Mouse (Mus musculus) limb, embryonic 15.5 days (tissue): Measurements from ENCODE around the gene Ldlrad3. TPM values are rescaled to one million over a fixed set of nuclear protein-coding genes. Genes with fewer than 3 reads are reported as not detected.

Source experiments
- ATAC-seq: fragments of 200-750 bp; cut with Nextera tagmentation; 2 replicates; pipeline ENCODE4 v1.8.0; 2017; ENCODE audit warnings: low read depth, moderate TSS enrichment; ENCODE audit not compliant: insufficient number of reproducible peaks, low FRiP score, low TSS enrichment
- H3K27ac ChIP-seq: fragments of 300-500 bp; sonication (generic); 2 replicates; pipeline ENCODE4 v1.5.1; 2015; ENCODE audit warnings: moderate library complexity, mild to moderate bottlenecking, inconsistent platforms
- H3K27me3 ChIP-seq: fragments of 300-500 bp; sonication (generic); 2 replicates; pipeline ENCODE4 v1.6.1; 2015; ENCODE audit warnings: inconsistent platforms
- H3K36me3 ChIP-seq: fragments of 300-500 bp; sonication (generic); 2 replicates; pipeline ENCODE4 v1.6.1; 2015; ENCODE audit warnings: inconsistent platforms
- H3K4me1 ChIP-seq: fragments of 300-500 bp; sonication (generic); 2 replicates; pipeline ENCODE4 v1.6.1; 2015; ENCODE audit warnings: inconsistent platforms
- H3K4me2 ChIP-seq: fragments of 300-500 bp; sonication (generic); 2 replicates; pipeline ENCODE4 v1.6.1; 2015; ENCODE audit warnings: mild to moderate bottlenecking, inconsistent platforms
- H3K4me3 ChIP-seq: fragments of 300-500 bp; sonication (generic); 2 replicates; pipeline ENCODE4 v1.5.1; 2015; ENCODE audit warnings: mild to moderate bottlenecking, inconsistent platforms
- H3K9ac ChIP-seq: fragments of 300-500 bp; sonication (generic); 2 replicates; pipeline ENCODE4 v1.6.1; 2015; ENCODE audit warnings: inconsistent platforms
- H3K9me3 ChIP-seq: fragments of 300-500 bp; sonication (generic); 2 replicates; pipeline ENCODE4 v1.6.1; 2016; ENCODE audit warnings: inconsistent platforms
- WGBS: fragments of 180-500 bp; shearing (Covaris S2); methylation state at CpG from one replicate; pipeline ENCODE4 v1.1.7; 2015; 5-methylcytosine and 5-hydroxymethylcytosine counted together
- polyA plus RNA-seq: library from polyadenylated mRNA; unstranded; fragments of >200 nt; fragmentation: Nextera tagmentation; extraction: Ambion mirVana; gene quantifications from 2 replicates; pipeline ENCODE4 v1.2.1, GENCODE M21; 2015

Ldlrad3 gene
- polyA plus RNA-seq, 1 experiment from 2014 or later = 55.1 TPM

DNA sequence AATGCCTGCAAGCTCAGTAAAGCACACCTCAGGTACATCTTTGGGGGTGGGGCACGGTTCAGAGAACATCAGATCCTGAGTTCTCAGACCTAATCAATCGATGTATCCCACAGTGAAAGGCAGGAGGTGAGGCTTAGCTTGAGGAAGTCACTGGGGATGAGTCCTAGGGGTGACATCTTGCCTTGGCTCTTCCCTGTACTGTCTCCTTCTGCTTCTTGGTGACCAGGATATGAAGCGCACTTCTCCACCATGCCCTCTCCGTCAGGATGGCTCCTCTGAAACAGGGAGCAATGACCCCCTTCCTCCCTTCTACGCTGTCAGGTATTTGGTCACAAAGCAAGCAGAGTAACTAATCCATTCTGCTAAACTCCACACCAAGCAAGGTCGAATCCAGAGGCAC, 79.5 kb downstream of the Ldlrad3 start:
- 87% methylated on average over 6 of the region's 6 CpGs for WGBS
- H3K36me3 ChIP-seq = 0 out of 2 replicates have a peak, but pooled peaks cover 4% of the 10 kb centered on the region
- H3K9ac ChIP-seq = no peak overlapping the region

DNA sequence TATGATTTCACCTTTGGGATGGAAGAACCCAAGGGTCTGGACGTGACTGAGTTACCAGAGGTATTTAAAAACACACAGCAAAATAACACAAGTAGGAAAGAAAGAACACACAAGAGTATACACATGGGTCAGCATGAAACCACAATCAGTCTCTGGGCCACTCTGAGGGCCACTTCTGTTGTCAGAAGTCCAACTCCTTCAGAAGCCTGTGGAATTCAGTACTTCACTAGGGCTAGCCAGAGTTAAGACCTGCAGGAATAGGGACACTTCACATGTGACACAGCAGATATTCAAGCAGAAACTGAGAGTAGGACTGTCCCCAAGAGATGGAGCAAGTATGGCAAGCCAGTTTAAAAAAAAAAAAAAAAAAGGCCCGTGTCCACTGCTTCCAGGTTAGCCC, 80.7 kb downstream of the Ldlrad3 start:
- no peaks in the 10 kb centered on the region for H3K9me3 ChIP-seq
- H3K36me3 ChIP-seq = 0 out of 2 replicates have a peak, but pooled peaks cover 3% of the 10 kb centered on the region
- H3K4me2 ChIP-seq = no peak overlapping the region
- no peak overlapping the region for H3K4me3 ChIP-seq
- ATAC-seq = no peak
- H3K9ac ChIP-seq = no peak overlapping the region
- no peak overlapping the region for H3K27ac ChIP-seq
- WGBS = 63% methylated on average over 2 of the region's 2 CpGs
- no peaks in the 10 kb centered on the region for H3K27me3 ChIP-seq
- peaks cover 29% of the 10 kb centered on the region for H3K4me1 ChIP-seq

More for the DNA sequence above, 79.5 kb downstream of the Ldlrad3 start:
- ATAC-seq = no peak
- no peak overlapping the region for H3K4me2 ChIP-seq
- peaks cover 28% of the 10 kb centered on the region for H3K4me1 ChIP-seq
- no peaks in the 10 kb centered on the region for H3K27me3 ChIP-seq
- H3K4me3 ChIP-seq = no peak overlapping the region
- H3K27ac ChIP-seq = no peak overlapping the region
- no peaks in the 10 kb centered on the region for H3K9me3 ChIP-seq

DNA sequence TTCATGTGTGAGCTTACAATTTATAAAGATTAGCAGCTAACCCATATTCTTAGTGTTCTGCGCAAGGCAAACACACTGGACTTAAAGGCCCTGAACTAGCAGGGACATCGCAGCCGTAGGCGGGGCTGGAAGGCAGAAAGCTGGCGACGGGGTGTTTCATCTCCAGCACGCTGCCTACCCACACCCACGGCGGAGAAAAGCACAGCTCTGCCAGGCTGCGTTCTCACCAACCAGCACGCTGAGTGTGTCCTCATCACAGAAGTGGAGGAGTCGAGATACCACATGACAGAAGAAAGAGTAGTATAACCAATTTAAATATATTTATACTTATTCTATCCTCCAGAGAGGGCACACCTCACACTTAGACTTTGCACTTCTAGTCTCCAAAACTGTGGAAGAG, 82.2 kb downstream of the Ldlrad3 start:
- Histone ChIP-seq H3K4me2 (no peak overlapping the region), H3K9ac (no peak overlapping the region), H3K27ac (no peak overlapping the region), H3K36me3 (no peaks in the 10 kb centered on the region), H3K4me1 (peaks cover 32% of the 10 kb centered on the region), H3K9me3 (no peaks in the 10 kb centered on the region), H3K4me3 (no peak overlapping the region), H3K27me3 (no peaks in the 10 kb centered on the region)
- ATAC-seq = no peak
- 86% methylated on average over 12 of the region's 12 CpGs for WGBS

DNA sequence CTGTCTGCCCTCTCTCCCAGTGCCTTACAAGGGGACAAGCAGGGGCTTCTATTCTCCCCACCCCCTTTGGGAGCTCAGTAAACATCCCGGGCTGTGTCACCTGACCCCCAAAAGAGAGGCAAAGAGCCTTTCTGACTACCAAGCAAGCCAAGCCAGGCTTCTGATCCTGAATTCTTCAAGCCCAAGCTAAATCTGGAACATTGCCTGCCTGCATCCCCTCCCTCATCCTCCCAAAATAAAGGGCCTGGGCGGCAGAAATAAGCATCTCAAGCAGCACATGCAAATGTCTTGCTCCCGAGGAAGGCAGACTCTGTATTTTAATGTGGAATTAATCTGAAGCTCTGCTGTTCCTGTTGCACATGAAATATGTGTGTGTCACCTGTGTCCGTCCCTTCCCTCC, 85.7 kb downstream of the Ldlrad3 start:
- no peaks in the 10 kb centered on the region for H3K36me3 ChIP-seq
- H3K4me3 ChIP-seq = no peak overlapping the region
- no peak overlapping the region for H3K9ac ChIP-seq
- H3K27ac ChIP-seq = no peak overlapping the region
- WGBS = 55% methylated on average over 4 of the region's 4 CpGs
- H3K9me3 ChIP-seq = no peaks in the 10 kb centered on the region
- H3K27me3 ChIP-seq = no peaks in the 10 kb centered on the region
- no peak overlapping the region for H3K4me2 ChIP-seq
- no peak for ATAC-seq
- peaks cover 12% of the 10 kb centered on the region for H3K4me1 ChIP-seq

DNA sequence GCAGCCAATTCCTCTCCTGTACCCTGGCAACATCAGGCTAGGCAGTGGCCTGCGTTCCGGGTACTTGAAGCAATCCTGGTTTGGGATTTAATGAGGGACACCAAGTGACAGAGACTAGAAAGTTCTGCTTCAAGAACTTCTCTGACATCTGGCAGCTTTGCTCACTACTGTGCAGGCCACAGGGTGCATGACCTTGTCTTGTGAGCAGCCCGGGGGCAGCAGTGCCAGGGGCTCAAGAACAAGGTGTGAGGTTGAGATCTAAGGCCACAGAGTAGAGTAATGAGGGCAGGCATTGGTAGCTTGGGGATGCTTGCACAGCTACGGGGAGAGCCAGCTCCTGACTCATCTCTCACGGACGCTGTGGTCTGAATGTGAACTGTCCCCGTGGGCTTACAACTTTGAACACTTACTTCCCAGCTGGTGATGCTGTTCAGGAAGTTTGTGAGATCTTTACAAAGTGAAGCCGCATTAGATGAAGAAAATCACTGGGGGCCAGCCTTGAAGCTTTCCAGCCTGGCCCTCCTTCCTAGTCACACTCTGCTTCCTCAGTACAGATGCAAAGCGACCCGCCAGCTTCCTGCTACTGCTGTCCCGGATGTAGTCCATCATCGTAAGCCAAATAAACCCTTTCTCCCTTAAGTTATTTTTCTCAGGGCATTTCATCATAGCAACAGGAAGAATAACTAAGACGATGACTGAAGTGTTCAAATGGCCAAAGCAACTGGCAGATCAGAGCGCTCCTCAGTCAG, 86.3 kb downstream of the Ldlrad3 start:
- no peaks in the 10 kb centered on the region for H3K9me3 ChIP-seq
- WGBS = 70% methylated on average over 14 of the region's 14 CpGs
- ATAC-seq = no peak
- peaks cover 16% of the 10 kb centered on the region for H3K4me1 ChIP-seq
- H3K4me2 ChIP-seq = no peak overlapping the region
- H3K36me3 ChIP-seq = no peaks in the 10 kb centered on the region
- no peak overlapping the region for H3K4me3 ChIP-seq
- H3K27ac ChIP-seq = no peak overlapping the region
- no peaks in the 10 kb centered on the region for H3K27me3 ChIP-seq
- H3K9ac ChIP-seq = no peak overlapping the region

DNA sequence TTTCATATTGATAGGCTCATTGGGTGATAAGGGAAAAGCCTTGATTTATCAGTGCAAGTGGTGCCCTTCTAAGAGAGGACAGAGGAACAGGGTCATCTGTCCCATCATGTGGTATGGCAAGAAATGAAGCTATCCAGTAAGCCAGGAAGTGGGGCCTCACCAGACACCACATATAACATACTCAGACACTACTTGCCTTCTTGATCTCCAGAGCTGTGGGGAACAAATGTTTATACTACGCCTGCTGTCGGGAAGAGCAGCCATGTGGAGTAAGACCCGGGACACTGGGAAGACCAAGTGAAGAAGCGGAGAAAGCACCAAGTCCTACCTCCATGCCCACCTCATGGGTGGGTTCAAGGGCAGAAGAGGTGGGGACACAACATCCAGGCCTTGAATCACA, 86.9 kb downstream of the Ldlrad3 start:
- Histone ChIP-seq H3K4me2 (no peak overlapping the region), H3K4me3 (no peak overlapping the region), H3K4me1 (peaks cover 22% of the 10 kb centered on the region), H3K9me3 (no peaks in the 10 kb centered on the region), H3K27ac (no peak overlapping the region), H3K9ac (no peak overlapping the region), H3K27me3 (no peaks in the 10 kb centered on the region), H3K36me3 (no peaks in the 10 kb centered on the region; the same call in 1 of the 2 replicates)
- WGBS = 93% methylated on average over 4 of the region's 4 CpGs
- ATAC-seq = no peak

DNA sequence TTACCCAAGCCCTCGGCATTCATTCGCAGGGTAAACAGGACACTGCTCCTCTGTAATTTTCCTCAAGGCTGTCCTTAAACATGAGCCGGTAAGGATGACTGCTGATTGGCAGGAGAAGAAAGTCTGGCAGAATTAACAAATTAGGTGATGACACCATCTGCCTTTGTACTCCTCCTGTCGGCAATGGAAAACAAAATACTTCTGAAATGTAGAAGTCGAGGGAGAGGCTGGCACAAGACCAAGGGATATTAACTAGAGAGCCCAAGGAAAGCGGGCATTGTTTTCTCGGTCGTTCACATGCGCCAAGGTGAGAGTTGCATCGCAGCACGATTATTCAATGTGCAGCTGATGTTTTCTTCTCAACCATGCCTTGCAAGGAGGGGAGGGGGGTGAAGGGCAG, 91.4 kb downstream of the Ldlrad3 start:
- Histone ChIP-seq H3K36me3 (no peaks in the 10 kb centered on the region; the same call in 1 of the 2 replicates), H3K9me3 (no peaks in the 10 kb centered on the region), H3K4me3 (no peak overlapping the region), H3K27me3 (no peaks in the 10 kb centered on the region), H3K4me1 (peaks cover 24% of the 10 kb centered on the region), H3K27ac (0 out of 2 replicates have a peak overlapping the region, but pooled peaks have one; percentile 39), H3K9ac (no peak overlapping the region), H3K4me2 (no peak overlapping the region)
- WGBS = 48% methylated on average over 11 of the region's 11 CpGs
- ATAC-seq = no peak

DNA sequence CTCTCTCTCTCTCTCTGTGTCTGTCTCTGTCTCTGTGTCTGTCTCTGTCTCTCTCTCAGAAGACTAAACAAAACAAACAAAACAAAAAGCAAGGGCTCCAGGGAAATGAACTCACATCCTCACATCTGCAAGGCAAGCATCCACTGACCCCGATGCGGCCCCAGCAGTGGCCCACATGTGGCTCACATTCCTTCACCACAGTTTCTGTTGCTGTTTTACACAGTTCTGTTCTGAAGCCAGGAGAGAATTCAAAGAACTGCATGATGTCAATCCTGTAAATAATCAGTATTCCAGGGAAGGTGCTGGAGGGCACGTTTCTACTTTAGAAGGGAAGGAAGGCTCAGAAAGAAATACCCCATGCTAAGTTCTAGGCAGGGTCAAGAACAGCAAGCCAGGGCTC, 91.9 kb downstream of the Ldlrad3 start:
- H3K9ac ChIP-seq = no peak overlapping the region
- 38% methylated on average over 3 of the region's 3 CpGs for WGBS
- peaks cover 24% of the 10 kb centered on the region for H3K4me1 ChIP-seq
- H3K4me3 ChIP-seq = no peak overlapping the region
- no peaks in the 10 kb centered on the region for H3K27me3 ChIP-seq
- no peaks in the 10 kb centered on the region for H3K9me3 ChIP-seq
- 0 out of 2 replicates have a peak overlapping the region, but pooled peaks have one; percentile 39 for H3K27ac ChIP-seq
- ATAC-seq = no peak
- no peak overlapping the region for H3K4me2 ChIP-seq
- no peaks in the 10 kb centered on the region; the same call in 1 of the 2 replicates for H3K36me3 ChIP-seq

DNA sequence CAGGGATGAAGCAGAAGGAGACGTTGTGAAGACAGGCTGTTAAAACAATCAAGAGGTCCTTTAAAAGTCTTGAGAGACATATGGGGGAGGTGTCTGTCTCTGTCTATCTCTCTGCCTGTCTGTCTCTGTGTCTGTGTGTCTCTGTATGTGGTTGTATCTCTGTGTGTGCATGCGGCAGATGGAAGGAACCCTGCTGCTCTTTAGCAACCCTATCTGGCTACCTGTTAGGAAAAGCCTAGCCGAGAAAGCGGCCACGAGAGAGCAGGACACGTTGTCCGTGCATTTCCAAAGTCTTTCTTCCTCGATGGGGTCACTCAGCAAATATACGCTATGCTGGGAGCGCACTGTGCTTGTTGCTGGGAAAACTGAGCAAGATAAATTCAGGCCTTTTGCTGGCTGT, 93.6 kb downstream of the Ldlrad3 start:
- no peak overlapping the region for H3K27ac ChIP-seq

DNA sequence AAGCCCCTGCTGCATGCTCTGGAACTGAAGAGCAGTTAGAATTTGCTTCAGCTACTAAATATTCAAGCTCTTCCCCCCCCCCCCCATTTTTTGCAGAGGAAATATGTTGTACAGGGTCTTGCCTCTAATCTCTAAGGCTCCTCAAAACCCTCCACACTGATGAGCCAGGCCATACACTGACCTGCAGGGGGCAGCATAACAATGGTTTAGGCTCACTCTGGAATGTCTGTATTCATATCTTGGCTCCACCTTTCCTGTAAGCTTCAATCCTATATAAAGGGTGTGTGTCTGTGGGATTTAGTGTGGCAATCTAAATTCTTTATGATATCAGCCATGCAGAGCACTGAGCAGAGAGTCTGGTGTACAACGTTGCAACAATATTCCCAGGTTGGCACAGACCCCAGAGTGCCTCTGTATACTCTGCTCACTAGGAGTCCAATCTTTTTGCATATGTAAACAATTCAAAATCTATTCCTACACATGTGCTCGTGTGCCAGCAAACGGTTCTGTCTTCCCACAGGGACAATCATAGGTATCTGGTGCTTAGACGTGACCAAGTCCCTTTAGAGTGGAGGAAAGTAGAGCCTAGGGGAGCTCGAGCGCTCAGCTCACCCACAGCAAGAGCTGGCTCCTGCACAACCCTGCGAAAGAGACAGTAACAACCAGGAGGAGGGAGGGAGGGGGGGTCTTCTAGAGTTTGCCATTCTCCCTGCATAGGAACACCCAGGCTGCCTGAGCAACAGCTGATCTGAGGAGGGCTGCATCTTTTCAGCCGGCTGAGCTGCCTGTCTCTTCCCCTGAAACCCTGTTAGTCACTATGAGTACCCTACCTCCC, 94.5 kb downstream of the Ldlrad3 start:
- Histone ChIP-seq H3K27ac (peak overlapping the region; percentile 22; the same call in 1 of the 2 replicates), H3K4me2 (no peak overlapping the region), H3K4me1 (peaks cover 21% of the 10 kb centered on the region), H3K9ac (no peak overlapping the region), H3K9me3 (no peaks in the 10 kb centered on the region), H3K27me3 (no peaks in the 10 kb centered on the region), H3K36me3 (no peaks in the 10 kb centered on the region; the same call in 1 of the 2 replicates), H3K4me3 (no peak overlapping the region)
- peak; percentile 58; the same call in 1 of the 2 replicates for ATAC-seq
- WGBS = 36% methylated on average over 8 of the region's 8 CpGs

More for the DNA sequence above, 93.6 kb downstream of the Ldlrad3 start:
- 81% methylated on average over 10 of the region's 10 CpGs for WGBS
- no peaks in the 10 kb centered on the region; the same call in 1 of the 2 replicates for H3K36me3 ChIP-seq
- no peak overlapping the region for H3K4me2 ChIP-seq
- H3K27me3 ChIP-seq = no peaks in the 10 kb centered on the region
- peaks cover 24% of the 10 kb centered on the region for H3K4me1 ChIP-seq
- H3K9me3 ChIP-seq = no peaks in the 10 kb centered on the region
- no peak for ATAC-seq
- no peak overlapping the region for H3K4me3 ChIP-seq
- H3K9ac ChIP-seq = no peak overlapping the region

DNA sequence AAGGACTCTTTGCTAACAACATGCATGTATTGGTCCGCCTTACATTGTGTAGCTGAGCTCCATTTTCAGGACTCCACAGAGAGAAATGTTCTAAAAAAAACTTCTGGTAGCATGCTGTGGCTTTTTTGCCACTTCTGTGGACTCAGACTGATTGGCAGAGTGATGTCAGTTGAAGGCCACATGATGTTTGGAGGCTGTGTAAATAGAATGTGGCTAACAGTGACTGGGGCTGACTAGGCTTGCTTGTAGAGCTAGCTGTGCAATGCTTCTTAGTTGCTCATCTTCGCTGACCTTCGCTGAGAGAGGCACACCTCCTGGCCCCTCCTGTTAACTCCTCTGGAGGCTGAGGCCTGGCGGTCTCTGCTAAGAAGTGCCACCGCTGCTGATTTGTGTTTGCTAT, 98.4 kb downstream of the Ldlrad3 start:
- Histone ChIP-seq H3K4me1 (peaks cover 8% of the 10 kb centered on the region; the same call in 1 of the 2 replicates), H3K36me3 (no peaks in the 10 kb centered on the region), H3K9me3 (no peaks in the 10 kb centered on the region), H3K4me3 (no peak overlapping the region), H3K4me2 (no peak overlapping the region), H3K27ac (no peak overlapping the region), H3K27me3 (no peaks in the 10 kb centered on the region), H3K9ac (no peak overlapping the region)
- no peak for ATAC-seq
- WGBS = 95% methylated on average over 5 of the region's 5 CpGs

DNA sequence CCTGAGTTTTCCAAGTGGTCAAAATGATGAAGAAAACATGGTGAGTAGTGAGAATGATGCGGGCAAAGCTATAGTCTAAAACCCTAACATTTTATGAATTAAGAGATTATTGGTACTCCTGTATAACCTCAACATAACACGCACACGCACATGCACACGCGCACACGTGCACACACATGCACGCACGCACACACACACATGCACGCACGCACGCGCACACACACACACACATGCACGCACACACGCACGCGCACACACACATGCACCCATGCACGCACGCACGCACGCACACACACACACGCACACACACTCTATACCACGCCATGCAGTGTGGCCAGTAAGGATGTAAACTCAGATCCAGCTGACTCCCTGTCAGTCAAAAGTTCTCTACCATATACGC, 99.6 kb downstream of the Ldlrad3 start:
- no peak for ATAC-seq
- Histone ChIP-seq H3K9me3 (no peaks in the 10 kb centered on the region), H3K9ac (no peak overlapping the region), H3K27ac (no peak overlapping the region), H3K27me3 (no peaks in the 10 kb centered on the region), H3K36me3 (peaks cover 4% of the 10 kb centered on the region), H3K4me2 (no peak overlapping the region), H3K4me3 (no peak overlapping the region), H3K4me1 (peaks cover under 1% of the 10 kb centered on the region; the same call in 1 of the 2 replicates)
- 95% methylated on average over 23 of the region's 23 CpGs for WGBS
